Mouse (Mus musculus) neutrophil, adult 59 days (primary cell): Measurements from ENCODE around the gene Fam166b. TPM values are rescaled to one million over a fixed set of nuclear protein-coding genes. Genes with fewer than 3 reads are reported as not detected.

Experiments used
- total RNA-seq, 2 experiments: library from RNA; stranded (reverse); gene quantifications; 1 replicate in 1 of 2; 2 replicates in 1 of 2; pipeline ENCODE4 v1.2.4; 2023

The Fam166b gene
- total RNA-seq, result not detected

DNA sequence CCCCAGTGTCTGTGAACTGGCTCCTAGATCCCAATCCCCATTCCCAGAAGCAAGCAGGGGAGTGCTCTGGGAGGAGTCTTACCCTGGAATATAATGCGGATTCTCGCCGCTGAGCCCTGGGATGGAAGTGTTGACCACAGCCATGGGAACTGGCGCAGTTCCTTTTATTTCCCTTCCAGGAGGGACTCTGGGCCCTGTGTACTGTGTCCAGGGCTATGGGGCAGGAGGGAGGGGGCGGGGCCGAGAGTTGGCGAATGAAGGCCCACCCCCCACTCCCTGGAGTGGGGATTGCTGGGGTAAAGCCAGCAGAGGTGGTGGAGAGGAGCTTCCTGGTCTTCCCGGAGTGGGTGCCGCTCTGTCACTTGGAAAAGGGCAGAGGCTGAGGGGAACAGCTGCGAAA, at the start of gene Fam166b:
TSS of gene Fam166b (minus strand) at position 189 of the 400 bp plus-strand sequence.

DNA sequence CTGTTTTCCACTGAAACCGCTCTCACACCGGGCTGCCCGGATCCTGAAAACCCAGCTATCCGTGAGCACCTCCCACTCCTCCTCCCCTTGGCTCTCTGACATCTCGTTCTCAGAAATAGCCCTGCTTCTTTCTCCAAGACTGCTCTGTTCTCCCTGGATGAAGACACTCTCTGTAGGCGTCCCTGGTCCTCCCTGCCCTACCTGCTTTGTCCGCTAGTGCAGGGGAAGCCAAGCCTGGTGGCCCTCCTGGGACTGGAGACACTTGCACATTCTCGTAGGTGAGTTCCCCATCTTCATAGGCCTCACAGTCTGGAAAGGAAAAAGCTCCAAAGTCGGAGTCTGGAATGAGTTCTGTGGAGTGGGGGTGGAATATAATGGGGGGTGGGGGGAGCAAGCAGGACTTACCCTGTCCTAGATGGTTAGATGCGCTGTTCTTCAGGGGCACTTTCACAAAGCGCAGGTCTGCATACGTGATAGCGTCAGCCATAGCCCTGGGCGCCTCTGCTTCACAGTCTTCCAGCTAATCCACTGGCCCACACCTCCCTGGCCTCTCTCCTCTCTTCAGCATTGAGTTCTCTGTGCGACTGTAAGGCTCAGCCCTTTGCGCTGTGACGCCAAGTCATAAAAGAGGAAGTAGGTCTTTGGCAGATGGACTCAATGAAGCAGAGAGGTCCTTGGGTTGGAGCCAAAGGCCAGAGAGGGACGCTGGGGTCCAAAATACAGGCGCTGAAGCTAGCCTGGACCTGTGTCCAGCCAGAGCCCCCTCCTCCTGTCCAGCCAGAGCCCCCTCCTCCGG, 25.3 kb upstream of the Fam166b start, which contains the start of gene Cd72:
TSS of gene Cd72 (minus strand) at position 588 of the 796 bp plus-strand sequence.

DNA sequence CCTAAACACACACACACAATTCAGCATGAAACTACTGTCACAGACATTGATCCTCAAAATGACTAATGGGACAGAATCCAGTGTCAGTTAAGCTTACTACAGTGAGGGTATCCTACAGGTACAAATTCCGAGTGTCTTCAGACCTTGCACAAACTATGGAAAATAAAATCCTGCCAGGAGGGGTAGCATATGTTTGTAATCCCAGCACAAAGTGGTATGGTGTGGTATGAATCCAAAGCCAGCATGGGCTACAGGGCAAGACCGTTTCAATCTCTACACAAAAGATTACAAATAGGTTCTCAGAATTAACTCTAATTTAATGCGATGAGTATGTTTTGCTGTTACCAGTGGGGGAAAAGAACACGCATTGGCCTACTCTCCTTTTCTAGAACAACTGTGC, 12.7 kb upstream of the Fam166b start, which contains the start of gene Tesk1:
TSS of gene Tesk1 (plus strand) at position 301 of the 400 bp plus-strand sequence.

DNA sequence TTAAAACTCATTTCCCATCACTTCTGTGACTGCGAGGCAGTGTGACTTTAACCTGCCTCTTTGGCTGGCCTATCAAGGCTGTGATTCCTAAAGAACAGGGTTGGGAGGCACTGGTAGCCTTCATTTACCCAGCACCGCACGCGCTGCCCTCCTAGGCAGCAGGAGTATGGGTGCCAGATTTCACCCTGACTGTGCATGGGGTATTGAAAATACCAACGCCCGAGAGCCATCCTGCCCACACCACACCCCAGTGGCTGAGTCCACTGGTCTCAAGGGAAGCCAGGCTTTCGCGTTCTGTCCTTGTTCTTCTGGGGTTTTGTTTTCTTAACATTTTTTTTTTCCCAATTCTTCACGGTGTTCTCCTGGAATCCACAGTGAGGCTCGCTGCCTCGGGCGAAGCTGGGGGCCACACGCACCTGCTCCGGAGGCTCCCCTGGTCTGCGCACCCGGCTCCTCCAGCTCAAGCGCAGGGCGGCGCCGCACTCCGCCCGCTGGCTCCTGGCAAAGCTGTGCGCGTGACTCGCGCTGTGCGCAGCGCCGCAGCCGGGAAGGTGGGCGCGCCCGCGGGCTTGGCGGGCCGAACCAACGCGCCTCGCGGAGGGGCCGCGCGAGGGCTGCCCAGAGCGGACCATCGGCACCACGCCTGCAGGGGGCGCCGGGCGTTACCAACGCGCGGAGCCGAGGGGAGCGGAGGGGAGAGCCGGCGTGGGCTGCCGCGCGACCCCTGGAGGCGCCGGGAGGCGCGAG, 47.4 kb downstream of the Fam166b start, which contains the start of gene Rusc2:
TSS of gene Rusc2 (plus strand) at position 572 of the 747 bp plus-strand sequence.

Other genes with a start within 250 kb of the Fam166b start
- gene Atp8b5, start 162.0 kb downstream of the Fam166b start, total RNA-seq, result under 1 TPM in 1 of 2 experiments, not detected in 1; 0.38 TPM
- gene Rusc2, start 47.2 kb downstream of the Fam166b start, total RNA-seq, result 1 to 10 TPM; 2.9 to 3.4 TPM
- 1 to 10 TPM; 5.8 to 8.1 TPM for gene Tesk1, start 12.8 kb upstream of the Fam166b start, total RNA-seq
- 10 to 100 TPM in 1 of 2 experiments, 1 to 10 TPM in 1; 2.2 to 24.5 TPM for gene Cd72, start 25.5 kb upstream of the Fam166b start, total RNA-seq
- gene Sit1, start 54.6 kb upstream of the Fam166b start, total RNA-seq, result under 1 TPM in 1 of 2 experiments, not detected in 1; 0.31 TPM
- gene Ccdc107, start 63.8 kb upstream of the Fam166b start, total RNA-seq, result 1 to 10 TPM; 5.1 to 5.2 TPM
- 10 to 100 TPM; 31.2 to 32.1 TPM for gene Arhgef39, start 70.6 kb upstream of the Fam166b start, total RNA-seq
- 1 to 10 TPM; 1.1 to 2.6 TPM for gene Car9, start 77.8 kb upstream of the Fam166b start, total RNA-seq
- gene Tpm2, start 94.6 kb upstream of the Fam166b start, total RNA-seq, result under 1 TPM; 0.60 to 0.68 TPM
- 10 to 100 TPM; 67.4 to 72.8 TPM for gene Creb3, start 133.2 kb upstream of the Fam166b start, total RNA-seq
- gene Tln1, start 133.6 kb upstream of the Fam166b start, total RNA-seq, result 100 to 1,000 TPM; 547 to 593 TPM
- 10 to 100 TPM; 47.1 to 49.4 TPM for gene Rgp1, start 149.6 kb upstream of the Fam166b start, total RNA-seq
- 10 to 100 TPM; 28.4 to 32.8 TPM for gene Gba2, start 149.7 kb upstream of the Fam166b start, total RNA-seq
- gene Msmp, start 155.4 kb upstream of the Fam166b start, total RNA-seq, result not detected
- gene Npr2, start 202.8 kb upstream of the Fam166b start, total RNA-seq, result under 1 TPM; 0.33 to 0.80 TPM
- gene Spag8, start 224.5 kb upstream of the Fam166b start, total RNA-seq, result not detected
- 10 to 100 TPM in 1 of 2 experiments, 1 to 10 TPM in 1; 8.7 to 10.2 TPM for gene Hint2, start 227.3 kb upstream of the Fam166b start, total RNA-seq
- gene Tmem8b, start 239.8 kb upstream of the Fam166b start, total RNA-seq, result under 1 TPM; 0.60 to 0.66 TPM
- gene Fam221b, start 240.0 kb upstream of the Fam166b start, total RNA-seq, result under 1 TPM in 1 of 2 experiments, not detected in 1; 0.11 TPM